Mouse (Mus musculus) intestine, embryonic 14.5 days (tissue): ENCODE measurements around the gene Cab39. TPM values are rescaled to one million over a fixed set of nuclear protein-coding genes. Genes with fewer than 3 reads are reported as not detected.
"Not testable (repeated sequence)": the region's sequence is repeated elsewhere in the genome, so short reads cannot be mapped to it uniquely, and the experiment has no call there.

Source experiments
- ATAC-seq: fragments of 200-750 bp; cut with Nextera tagmentation; replicated peaks from 2 replicates; pipeline ENCODE4 v1.8.0; 2017; ENCODE audit warnings: low read depth, moderate number of reproducible peaks, moderate TSS enrichment, moderate library complexity; ENCODE audit not compliant: low FRiP score, low TSS enrichment
- DNase-seq: peaks from one replicate; pipeline ENCODE4 v3.0.0-alpha.2; 2018; ENCODE audit warnings: low spot score
- H3K27ac ChIP-seq: fragments of 300-500 bp; sonication (generic); 2 replicates; pipeline ENCODE4 v1.5.1; 2014; ENCODE audit warnings: low read depth, mild to moderate bottlenecking, control low read depth
- H3K27me3 ChIP-seq: fragments of 300-500 bp; sonication (generic); replicated peaks from 2 replicates; pipeline ENCODE4 v1.6.1; 2014; ENCODE audit warnings: low read length, control low read depth; ENCODE audit not compliant: control insufficient read depth, insufficient read depth
- H3K36me3 ChIP-seq: fragments of 300-500 bp; sonication (generic); 2 replicates; pipeline ENCODE4 v1.6.1; 2014; ENCODE audit warnings: low read length, control low read depth; ENCODE audit not compliant: control insufficient read depth, insufficient read depth
- H3K4me1 ChIP-seq: fragments of 300-500 bp; sonication (generic); replicated peaks from 2 replicates; pipeline ENCODE4 v1.6.1; 2014; ENCODE audit warnings: low read length, control low read depth, mixed read lengths; ENCODE audit not compliant: control insufficient read depth, insufficient read depth
- H3K4me2 ChIP-seq: fragments of 300-500 bp; sonication (generic); 2 replicates; pipeline ENCODE4 v1.6.1; 2014; ENCODE audit warnings: low read length
- H3K4me3 ChIP-seq: fragments of 300-500 bp; sonication (generic); 2 replicates; pipeline ENCODE4 v1.5.1; 2014; ENCODE audit warnings: low read depth, low read length, control low read depth, mixed read lengths
- H3K9ac ChIP-seq: fragments of 300-500 bp; sonication (generic); 2 replicates; pipeline ENCODE4 v1.6.1; 2014; ENCODE audit warnings: mild to moderate bottlenecking, low read length
- H3K9me3 ChIP-seq: fragments of 300-500 bp; sonication (generic); 2 replicates; pipeline ENCODE4 v1.6.1; 2016; ENCODE audit warnings: low read length, control low read depth; ENCODE audit not compliant: control insufficient read depth
- WGBS: fragments of 180-500 bp; shearing (Covaris S2); extraction: QIAGEN DNeasy Blood & Tissue Kit; methylation state at CpG from one replicate; pipeline ENCODE4 v1.1.7; 2014; 5-methylcytosine and 5-hydroxymethylcytosine counted together
- polyA plus RNA-seq: library from polyadenylated mRNA; unstranded; fragments of >200 nt; fragmentation: Nextera tagmentation; extraction: Ambion mirVana; gene quantifications from 2 replicates; pipeline ENCODE4 v1.2.1, GENCODE M21; 2014

Gene Cab39
- polyA plus RNA-seq, 1 experiment from 2014 or later, result 46.2 TPM

GRCm38 (mm10) chr1:85799776-85800175 is 6.5 kb downstream of the Cab39 start:
- no peak overlapping the region for H3K27ac ChIP-seq
- peaks cover 4% of the 10 kb centered on the region; the same call in 1 of the 2 replicates for H3K4me1 ChIP-seq
- H3K9ac ChIP-seq, result no peak overlapping the region
- WGBS, result 58% methylated on average over 1 of the region's 1 CpGs
- no peak for DNase-seq
- no peaks in the 10 kb centered on the region for H3K9me3 ChIP-seq
- no peaks in the 10 kb centered on the region for H3K27me3 ChIP-seq
- ATAC-seq, result no peak
- no peak overlapping the region for H3K4me3 ChIP-seq
- H3K4me2 ChIP-seq, result no peak overlapping the region
- 0 out of 2 replicates have a peak, but pooled peaks cover 7% of the 10 kb centered on the region for H3K36me3 ChIP-seq

- Histone ChIP-seq H3K4me2 (no peak overlapping the region), H3K36me3 (no peaks in the 10 kb centered on the region), H3K27me3 (no peaks in the 10 kb centered on the region), H3K4me3 (no peak overlapping the region), H3K9me3 (no peaks in the 10 kb centered on the region), H3K27ac (no peak overlapping the region), H3K9ac (no peak overlapping the region), H3K4me1 (no peaks in the 10 kb centered on the region)
- ATAC-seq (no peak), DNase-seq (no peak)
- WGBS, result 89% methylated on average over 1 of the region's 1 CpGs
Observed at GRCm38 (mm10) chr1:85802517-85802916, 9.3 kb downstream of the Cab39 start.

DNA sequence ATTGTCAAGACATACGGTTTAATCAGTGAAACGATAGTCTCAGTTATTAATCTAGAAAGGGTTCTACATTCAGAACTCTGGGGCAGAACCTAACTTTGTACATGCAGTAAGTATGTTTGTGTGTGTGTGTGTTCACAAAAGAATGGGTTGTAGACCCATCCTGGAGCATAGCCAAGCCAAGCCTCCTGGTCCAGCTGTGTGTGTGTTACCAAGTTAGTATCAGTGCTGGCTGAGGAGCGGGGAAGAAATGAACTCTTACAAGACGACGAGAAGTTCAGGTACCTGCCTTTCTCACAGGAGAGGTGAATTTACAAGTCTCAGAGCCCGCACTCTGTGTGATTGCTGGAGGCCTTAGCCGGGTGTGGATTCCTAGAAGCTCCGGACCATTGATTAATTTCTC is 11.3 kb downstream of the Cab39 start:
- 93% methylated on average over 8 of the region's 8 CpGs for WGBS
- H3K4me2 ChIP-seq, result no peak overlapping the region
- no peak for ATAC-seq

DNA sequence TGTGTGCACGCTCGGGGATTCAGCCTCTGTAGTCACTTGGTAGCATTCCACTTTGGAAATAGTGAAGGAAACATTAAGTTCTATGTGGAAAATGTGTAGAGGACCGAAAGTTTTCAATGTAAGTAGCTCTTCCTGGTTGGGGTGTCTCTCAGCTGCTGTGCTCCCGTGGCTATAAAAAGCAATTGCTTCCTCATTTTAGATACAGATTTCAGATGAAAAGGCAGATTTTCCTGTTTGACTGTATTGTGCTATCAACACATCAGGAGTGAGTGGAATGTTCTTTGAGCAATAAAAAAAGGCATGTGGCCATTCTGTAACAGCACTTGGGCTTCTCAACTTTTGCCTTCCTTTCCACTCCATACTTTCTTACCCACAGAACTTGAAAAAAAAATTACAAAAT is 16.0 kb downstream of the Cab39 start:
- Histone ChIP-seq H3K36me3 (no peaks in the 10 kb centered on the region), H3K4me2 (no peak overlapping the region), H3K9ac (no peak overlapping the region), H3K27me3 (no peaks in the 10 kb centered on the region), H3K9me3 (no peaks in the 10 kb centered on the region), H3K4me1 (peaks cover 22% of the 10 kb centered on the region), H3K4me3 (no peak overlapping the region), H3K27ac (no peak overlapping the region)
- ATAC-seq (no peak), DNase-seq (no peak)
- WGBS, result 59% methylated on average over 4 of the region's 4 CpGs

More for the DNA sequence above, 11.3 kb downstream of the Cab39 start:
- Histone ChIP-seq H3K27me3 (no peaks in the 10 kb centered on the region), H3K4me3 (no peak overlapping the region), H3K27ac (no peak overlapping the region), H3K4me1 (peaks cover 2% of the 10 kb centered on the region), H3K36me3 (no peaks in the 10 kb centered on the region), H3K9ac (no peak overlapping the region), H3K9me3 (no peaks in the 10 kb centered on the region)
- no peak for DNase-seq

- 47% methylated on average over 2 of the region's 2 CpGs for WGBS
Observed at GRCm38 (mm10) chr1:85810343-85810742, 17.1 kb downstream of the Cab39 start.

DNA sequence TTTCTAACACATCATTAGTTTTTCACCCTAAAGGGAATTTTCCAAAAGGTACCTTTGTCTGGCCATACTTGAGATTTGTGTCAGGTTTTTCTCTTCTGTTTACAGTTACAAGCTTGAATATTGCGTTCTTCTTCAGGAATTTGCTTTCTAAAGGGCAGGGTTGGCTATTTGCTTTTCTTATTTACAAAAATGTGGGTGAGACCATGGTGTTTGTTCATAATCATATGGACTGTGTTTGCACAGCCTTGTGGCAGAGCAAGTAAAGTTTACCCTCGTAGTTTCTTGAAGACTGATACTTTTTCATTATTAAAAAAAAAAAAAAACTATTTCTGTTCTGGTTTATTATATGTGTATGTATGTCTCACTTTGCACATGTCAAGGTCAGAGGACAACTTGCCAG is 17.5 kb downstream of the Cab39 start:
- H3K4me2 ChIP-seq, result no peak overlapping the region
- peaks cover 22% of the 10 kb centered on the region for H3K4me1 ChIP-seq
- ATAC-seq (no peak), DNase-seq (no peak)
- no peak overlapping the region for H3K27ac ChIP-seq
- H3K9ac ChIP-seq, result no peak overlapping the region
- 59% methylated on average over 2 of the region's 2 CpGs for WGBS
- no peaks in the 10 kb centered on the region for H3K9me3 ChIP-seq
- no peaks in the 10 kb centered on the region for H3K27me3 ChIP-seq
- H3K4me3 ChIP-seq, result no peak overlapping the region
- H3K36me3 ChIP-seq, result no peaks in the 10 kb centered on the region

More at GRCm38 (mm10) chr1:85810343-85810742, 17.1 kb downstream of the Cab39 start:
- H3K4me3 ChIP-seq, result no peak overlapping the region
- DNase-seq (no peak), ATAC-seq (no peak)
- H3K4me2 ChIP-seq, result no peak overlapping the region
- no peak overlapping the region for H3K27ac ChIP-seq
- no peaks in the 10 kb centered on the region for H3K36me3 ChIP-seq
- peaks cover 22% of the 10 kb centered on the region for H3K4me1 ChIP-seq
- no peaks in the 10 kb centered on the region for H3K27me3 ChIP-seq
- H3K9ac ChIP-seq, result no peak overlapping the region
- no peaks in the 10 kb centered on the region for H3K9me3 ChIP-seq

DNA sequence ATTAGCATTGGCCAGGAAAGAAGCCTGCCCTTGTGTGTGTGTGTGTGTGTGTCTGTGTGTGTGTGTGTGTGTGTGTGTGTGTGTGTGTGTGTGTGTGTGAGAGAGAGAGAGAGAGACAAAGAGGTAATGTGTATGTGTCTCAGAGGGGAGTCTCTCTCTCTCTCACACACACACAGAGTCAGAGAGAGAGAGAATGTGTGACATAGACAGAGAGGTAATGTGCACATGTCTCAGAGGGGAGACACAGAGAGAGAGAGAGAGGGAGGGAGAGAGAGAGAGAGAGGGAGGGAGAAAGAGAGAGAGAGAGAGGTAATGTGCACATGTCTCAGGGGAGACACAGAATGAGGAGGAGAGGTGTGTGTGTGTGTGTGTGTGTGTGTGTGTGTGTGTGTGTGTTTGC is 21.0 kb downstream of the Cab39 start:
- not testable (repeated sequence) for H3K9me3 ChIP-seq, H3K4me2 ChIP-seq, H3K36me3 ChIP-seq, H3K27ac ChIP-seq, H3K9ac ChIP-seq, H3K27me3 ChIP-seq, H3K4me3 ChIP-seq, DNase-seq, ATAC-seq
- peaks cover 22% of the 10 kb centered on the region for H3K4me1 ChIP-seq

DNA sequence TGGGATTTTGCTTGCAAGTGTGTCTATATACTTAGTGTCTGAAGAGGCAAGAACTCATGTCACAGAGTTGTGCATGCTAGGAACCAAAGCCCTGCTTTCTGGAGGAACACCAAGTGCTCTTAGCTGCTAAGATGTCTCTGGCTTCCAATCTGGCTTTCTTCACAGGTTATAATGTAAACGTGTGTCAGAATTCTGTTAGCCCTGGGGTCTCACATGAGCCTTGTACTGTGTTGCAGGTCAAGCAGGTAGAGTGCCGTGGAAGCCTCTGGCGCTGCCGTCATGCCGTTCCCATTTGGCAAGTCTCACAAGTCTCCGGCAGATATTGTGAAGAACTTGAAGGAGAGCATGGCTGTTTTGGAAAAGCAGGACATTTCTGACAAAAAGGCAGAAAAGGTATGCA is 24.9 kb downstream of the Cab39 start:
- 49% methylated on average over 6 of the region's 6 CpGs for whole genome bisulfite sequencing
- no peaks in the 10 kb centered on the region for H3K9me3 ChIP-seq
- H3K4me1 ChIP-seq, result peaks cover 6% of the 10 kb centered on the region; the same call in 1 of the 2 replicates
- H3K36me3 ChIP-seq, result peaks cover 37% of the 10 kb centered on the region
- H3K27ac ChIP-seq, result no peak overlapping the region
- H3K4me3 ChIP-seq, result no peak overlapping the region
- no peak for DNase-seq
- H3K4me2 ChIP-seq, result no peak overlapping the region
- no peak overlapping the region for H3K9ac ChIP-seq
- no peaks in the 10 kb centered on the region for H3K27me3 ChIP-seq
- no peak for ATAC-seq

GRCm38 (mm10) chr1:85819695-85820094 is 26.5 kb downstream of the Cab39 start:
- no peak for DNase-seq
- peaks cover 44% of the 10 kb centered on the region for H3K36me3 ChIP-seq
- H3K4me3 ChIP-seq, result no peak overlapping the region
- 97% methylated on average over 1 of the region's 1 CpGs for WGBS
- H3K27ac ChIP-seq, result no peak overlapping the region
- H3K9ac ChIP-seq, result no peak overlapping the region
- H3K9me3 ChIP-seq, result no peaks in the 10 kb centered on the region
- ATAC-seq, result no peak
- H3K4me2 ChIP-seq, result no peak overlapping the region
- H3K27me3 ChIP-seq, result no peaks in the 10 kb centered on the region
- no peaks in the 10 kb centered on the region for H3K4me1 ChIP-seq
